Mouse (Mus musculus) heart, adult 11 months (tissue): ENCODE measurements around the gene Gm20388.

Source experiments
- DNase-seq: peaks from one replicate; pipeline ENCODE4 v3.0.0; 2022

The Gm20388 gene

GRCm38 (mm10) chr8:121944831-121945230 is 2034.2 kb downstream of the Gm20388 start, which contains the start of gene Car5a:
Gene Car5a, minus strand, starts transcription at chr8:121944904.
- no peak for DNase-seq

- peak; percentile 93 for DNase-seq
Measured at GRCm38 (mm10) chr8:121946351-121946750, 2035.7 kb downstream of the Gm20388 start.

- peak; percentile 93 for DNase-seq
Measured at GRCm38 (mm10) chr8:121947047-121947752, 2036.6 kb downstream of the Gm20388 start.

- DNase-seq = peak; percentile 100
Measured at GRCm38 (mm10) chr8:121947753-121948141, 2037.1 kb downstream of the Gm20388 start.

DNA sequence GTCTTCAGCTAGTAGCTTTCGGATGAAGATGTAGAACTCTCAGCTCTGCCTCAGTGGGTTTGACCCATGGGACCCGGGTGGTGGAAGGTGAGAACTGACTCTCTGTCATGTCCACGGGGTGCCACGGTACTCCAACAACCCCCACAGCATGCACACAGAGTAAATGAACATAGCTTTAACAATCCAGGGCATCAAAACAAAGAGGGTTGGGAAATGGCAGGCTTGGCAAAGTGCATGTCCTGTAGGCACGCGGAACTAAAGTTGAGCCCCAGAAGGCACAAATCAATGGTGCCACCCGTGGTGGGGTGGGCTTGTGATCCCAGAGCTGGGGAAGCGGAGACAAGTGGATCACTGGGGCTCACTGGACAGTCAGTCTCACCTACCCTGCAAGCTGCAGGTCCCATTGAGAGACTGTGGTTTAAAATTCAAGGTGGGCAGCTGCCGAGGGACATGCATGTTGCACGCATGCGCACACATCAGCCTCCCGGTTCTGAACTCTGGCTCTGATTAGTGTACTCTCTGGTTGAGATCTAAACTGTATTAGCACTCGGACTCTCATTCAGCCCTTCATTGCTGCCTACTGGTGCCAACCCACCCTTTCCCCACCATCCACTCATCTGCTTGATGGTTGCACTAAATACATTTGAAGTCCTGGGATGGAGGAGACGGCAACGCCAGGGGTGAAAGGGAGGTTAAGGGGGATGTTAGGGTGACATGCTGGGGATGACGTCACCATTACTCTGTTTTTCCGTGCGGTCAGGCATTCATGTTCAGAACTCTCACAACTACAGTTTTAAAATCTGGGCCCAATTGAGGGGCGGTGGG is 2037.9 kb downstream of the Gm20388 start:
- DNase-seq = peak; percentile 96

- no peak for DNase-seq
Measured at GRCm38 (mm10) chr8:121949222-121949800, 2038.7 kb downstream of the Gm20388 start, which contains the start of gene Banp. Gene Banp, plus strand, starts transcription at chr8:121949750.

GRCm38 (mm10) chr8:121949941-121950748 is 2039.5 kb downstream of the Gm20388 start:
- peak; percentile 100 for DNase-seq

DNA sequence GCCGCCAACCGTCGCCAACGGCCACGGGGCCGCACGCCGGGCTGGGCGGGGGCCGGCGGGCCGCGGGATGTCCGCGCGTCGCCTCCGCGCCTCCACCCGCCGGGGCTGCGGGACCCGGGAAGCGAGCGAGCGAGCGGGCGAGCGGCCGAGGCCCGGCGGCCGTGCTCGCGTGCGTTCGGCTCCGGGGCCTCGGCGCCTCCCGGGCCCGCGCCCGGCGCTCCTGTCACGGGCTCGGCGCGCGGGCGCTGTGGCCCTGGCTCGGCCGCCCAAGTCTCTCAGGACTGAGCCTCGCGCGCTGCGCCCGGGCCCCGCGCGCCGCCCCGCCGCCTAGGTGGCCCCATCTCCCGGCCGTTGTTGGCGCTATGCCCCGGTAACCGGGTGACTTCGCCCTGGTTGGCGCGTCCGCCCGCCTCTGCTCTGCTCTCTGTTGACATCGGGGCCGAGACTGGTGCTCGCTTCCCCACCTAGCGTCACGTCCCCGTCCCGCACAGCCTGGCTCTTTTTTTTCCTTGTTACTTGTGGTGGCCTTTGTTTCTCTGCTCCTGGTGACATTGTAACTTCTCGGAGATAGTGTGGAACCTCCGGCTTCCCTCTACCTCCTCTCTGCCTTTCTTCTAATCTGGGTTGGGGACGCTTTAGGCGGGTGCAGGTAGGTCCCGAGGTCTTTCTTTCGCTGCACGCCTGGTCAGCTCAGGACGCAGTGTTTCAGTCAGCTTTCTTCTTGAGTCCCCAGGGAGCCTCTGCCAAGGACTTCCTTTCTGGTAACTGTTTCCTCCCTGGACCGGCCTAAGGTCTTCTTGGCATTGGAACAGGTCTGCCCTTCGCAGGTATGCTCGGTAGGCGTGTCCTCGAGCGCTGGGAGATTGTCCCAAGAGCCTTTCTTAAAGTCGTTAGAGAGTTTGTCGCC is 2040.4 kb downstream of the Gm20388 start:
- peak; percentile 98 for DNase-seq

DNA sequence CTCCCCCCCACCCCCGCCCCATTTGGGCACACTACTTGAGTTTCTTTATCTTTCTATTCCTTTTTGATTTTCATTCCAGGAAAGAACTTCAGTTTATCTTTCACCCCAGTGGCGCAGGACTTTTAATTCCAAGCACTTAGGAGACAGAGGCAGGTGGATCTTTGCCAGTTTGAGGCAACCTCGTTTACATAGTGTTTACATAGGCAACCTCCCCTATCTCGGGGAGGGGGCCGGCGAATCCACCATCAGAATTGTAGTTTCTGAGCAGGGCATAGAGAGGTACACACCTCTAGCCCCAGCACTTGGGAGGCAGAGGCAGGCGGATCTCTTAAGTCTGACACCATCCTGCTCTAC is 2041.0 kb downstream of the Gm20388 start:
- DNase-seq = peak; percentile 92

GRCm38 (mm10) chr8:121952122-121952521 is 2041.5 kb downstream of the Gm20388 start:
- DNase-seq = peak; percentile 88

GRCm38 (mm10) chr8:121952800-121953199 is 2042.2 kb downstream of the Gm20388 start:
- DNase-seq = peak; percentile 90

GRCm38 (mm10) chr8:121953821-121954545 is 2043.3 kb downstream of the Gm20388 start:
- DNase-seq = no peak

- peak; percentile 90 for DNase-seq
Measured at GRCm38 (mm10) chr8:121954981-121955555, 2044.4 kb downstream of the Gm20388 start.

DNA sequence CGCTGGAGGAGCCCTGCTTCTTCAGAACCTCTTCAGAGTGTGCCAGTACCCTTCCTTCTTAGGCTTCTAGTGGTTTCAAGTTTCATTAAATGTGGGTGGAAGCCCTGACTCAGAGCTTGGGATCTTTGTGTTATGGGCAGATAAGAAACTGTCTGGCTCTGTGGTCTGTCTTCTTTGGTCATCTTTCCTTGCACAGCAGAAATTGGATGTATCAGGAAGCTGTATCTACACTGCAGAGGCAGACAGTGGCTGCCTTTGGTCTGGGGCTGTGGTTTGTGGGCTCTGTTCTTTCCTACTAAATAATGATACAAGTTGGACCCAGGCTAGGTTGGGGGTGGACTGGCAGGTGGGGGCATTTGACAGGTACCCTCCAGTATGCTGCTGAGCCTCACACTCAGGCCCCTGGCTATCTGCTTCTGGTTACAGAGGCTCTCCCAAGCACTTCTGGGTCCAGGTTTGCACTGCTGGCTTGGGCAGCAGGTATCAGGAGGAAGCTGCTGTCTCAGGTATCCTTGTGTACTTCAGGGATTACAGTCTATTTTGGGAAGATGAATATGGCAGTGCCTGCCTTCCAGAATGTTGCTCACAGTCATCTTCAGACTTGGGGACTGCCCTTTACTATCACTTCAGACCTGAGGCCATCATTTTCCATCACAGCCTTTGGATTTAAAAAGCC is 2045.3 kb downstream of the Gm20388 start:
- DNase-seq = peak; percentile 88

DNA sequence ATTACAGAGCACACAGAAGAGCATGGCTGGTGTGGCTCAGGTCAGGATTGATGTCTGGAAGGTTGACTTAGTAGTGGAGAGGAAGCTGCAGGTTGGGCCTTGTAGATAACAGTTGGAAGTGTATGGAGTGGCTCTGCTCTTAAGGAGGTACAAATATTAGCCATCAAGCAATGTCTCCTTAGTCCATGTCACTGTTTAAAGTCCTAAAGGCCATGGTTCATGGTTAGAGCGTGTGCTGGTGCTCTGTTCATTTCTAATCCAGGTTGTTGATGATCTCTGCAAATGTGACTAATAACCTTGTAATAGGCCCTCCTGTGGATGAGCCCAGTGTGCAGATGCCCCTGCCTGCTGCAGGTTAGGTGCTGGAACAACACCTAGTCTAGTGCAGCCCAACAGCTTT is 2047.8 kb downstream of the Gm20388 start:
- no peak for DNase-seq

DNA sequence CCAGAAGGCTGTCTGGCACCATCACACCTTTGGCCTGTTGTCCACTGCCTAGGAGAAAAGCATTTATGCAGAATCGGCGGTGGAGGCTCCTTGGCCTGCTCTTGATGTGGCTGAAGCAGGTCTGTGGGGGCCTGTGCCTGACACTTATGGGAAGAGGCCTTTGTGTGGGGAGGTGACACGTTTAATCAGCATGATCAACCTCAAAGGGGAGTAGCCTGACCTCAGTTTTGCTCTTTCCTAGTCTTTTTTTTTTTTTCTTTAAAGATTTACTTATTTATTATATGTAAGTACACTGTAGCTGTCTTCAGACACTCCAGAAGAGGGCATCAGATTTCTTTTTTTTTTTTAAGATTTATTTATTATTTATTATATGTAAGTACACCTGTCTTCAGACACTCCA is 2052.3 kb downstream of the Gm20388 start:
- DNase-seq = no peak

DNA sequence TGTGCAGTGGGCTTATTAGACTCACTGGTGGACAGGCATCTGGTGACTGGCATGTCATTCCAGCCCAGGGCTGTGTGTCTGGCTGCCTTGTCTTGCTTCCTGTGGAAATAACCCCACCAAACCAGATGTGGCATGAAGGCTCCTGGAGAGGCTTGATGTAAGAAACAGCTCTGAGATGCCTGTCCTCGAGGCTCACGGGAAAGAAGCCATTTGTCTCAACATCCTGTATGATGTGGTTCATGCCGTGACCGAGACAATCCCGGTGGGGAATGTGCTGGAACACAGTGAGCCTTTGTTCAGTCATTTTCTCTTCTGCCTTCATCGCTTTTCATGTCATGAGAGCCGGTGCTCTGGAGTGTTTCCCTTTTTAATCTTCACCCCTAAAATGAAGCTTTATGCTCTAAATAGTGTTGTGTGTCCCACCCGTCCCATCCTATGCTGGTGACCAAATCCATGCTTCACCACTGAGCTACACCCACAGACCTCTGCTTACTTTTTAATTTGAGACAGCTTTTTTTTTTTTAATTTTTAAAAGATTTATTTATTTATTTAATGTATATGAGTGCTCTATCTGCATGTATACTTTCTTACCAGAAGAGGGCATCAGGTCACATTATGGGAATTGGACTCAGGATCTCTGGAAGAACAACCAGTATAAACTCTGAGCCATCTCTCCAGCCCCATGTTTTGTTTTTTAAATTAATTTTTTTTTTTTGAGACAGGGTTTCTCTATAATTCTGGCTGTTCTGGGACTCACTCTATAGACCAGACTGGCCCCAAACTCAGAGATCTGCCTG is 2054.3 kb downstream of the Gm20388 start:
- peak; percentile 97 for DNase-seq

GRCm38 (mm10) chr8:121966110-121966509 is 2055.5 kb downstream of the Gm20388 start:
- no peak for DNase-seq
